Mouse (Mus musculus) embryonic facial prominence, embryonic 11.5 days (tissue): ENCODE results near the gene Dclk1. TPM values are rescaled to one million over a fixed set of nuclear protein-coding genes. Genes with fewer than 3 reads are reported as not detected.
A peak's percentile ranks its signal among the peaks of the same experiment; 100 is the strongest.

Experiments
- ATAC-seq: fragments of 200-750 bp; cut with Nextera tagmentation; replicated peaks from 2 replicates; pipeline ENCODE4 v1.8.0; 2017; ENCODE audit warnings: low read depth; ENCODE audit not compliant: insufficient number of reproducible peaks, low FRiP score, low TSS enrichment
- DNase-seq: peaks from one replicate; pipeline ENCODE4 v3.0.0-alpha.2; 2015; ENCODE audit warnings: low spot score
- H3K27ac ChIP-seq: fragments of 300-500 bp; sonication (generic); replicated peaks from 2 replicates; pipeline ENCODE4 v1.5.1; 2014; ENCODE audit warnings: mild to moderate bottlenecking, low read depth, low read length, control low read depth
- H3K27me3 ChIP-seq: fragments of 300-500 bp; sonication (generic); 2 replicates; pipeline ENCODE4 v1.6.1; 2014; ENCODE audit warnings: mild to moderate bottlenecking, low read length, moderate library complexity, mixed read lengths; ENCODE audit not compliant: control insufficient read depth, insufficient read depth
- H3K36me3 ChIP-seq: fragments of 300-500 bp; sonication (generic); replicated peaks from 2 replicates; pipeline ENCODE4 v1.6.1; 2014; ENCODE audit warnings: low read depth, mild to moderate bottlenecking, low read length, moderate library complexity, mixed read lengths; ENCODE audit not compliant: control insufficient read depth, insufficient read depth
- H3K4me1 ChIP-seq: fragments of 300-500 bp; sonication (generic); 2 replicates; pipeline ENCODE4 v1.6.1; 2014; ENCODE audit warnings: low read length, mixed read lengths; ENCODE audit not compliant: control insufficient read depth, insufficient read depth
- H3K4me2 ChIP-seq: fragments of 300-500 bp; sonication (generic); 2 replicates; pipeline ENCODE4 v1.6.1; 2014; ENCODE audit warnings: low read depth, mild to moderate bottlenecking, control low read depth, low read length, moderate library complexity
- H3K4me3 ChIP-seq: fragments of 300-500 bp; sonication (generic); 2 replicates; pipeline ENCODE4 v1.5.1; 2014; ENCODE audit warnings: low read depth, low read length, control low read depth
- H3K9ac ChIP-seq: fragments of 300-500 bp; sonication (generic); replicated peaks from 2 replicates; pipeline ENCODE4 v1.6.1; 2014; ENCODE audit warnings: mild to moderate bottlenecking, control low read depth, low read length
- H3K9me3 ChIP-seq: fragments of 300-500 bp; sonication (generic); replicated peaks from 2 replicates; pipeline ENCODE4 v1.6.1; 2016; ENCODE audit warnings: mild to moderate bottlenecking, low read length, inconsistent platforms, mixed read lengths; ENCODE audit not compliant: control insufficient read depth
- WGBS: fragments of 180-500 bp; shearing (Covaris S2); extraction: QIAGEN DNeasy Blood & Tissue Kit; methylation state at CpG from one replicate; pipeline ENCODE4 v1.1.7; 2014; 5-methylcytosine and 5-hydroxymethylcytosine counted together
- polyA plus RNA-seq: library from polyadenylated mRNA; unstranded; fragments of >200 nt; fragmentation: Nextera tagmentation; extraction: Ambion mirVana; gene quantifications from 2 replicates; pipeline ENCODE4 v1.2.1, GENCODE M21; 2014

Dclk1 gene
- polyA plus RNA-seq, 1 experiment from 2014 or later, result 32.9 TPM

DNA sequence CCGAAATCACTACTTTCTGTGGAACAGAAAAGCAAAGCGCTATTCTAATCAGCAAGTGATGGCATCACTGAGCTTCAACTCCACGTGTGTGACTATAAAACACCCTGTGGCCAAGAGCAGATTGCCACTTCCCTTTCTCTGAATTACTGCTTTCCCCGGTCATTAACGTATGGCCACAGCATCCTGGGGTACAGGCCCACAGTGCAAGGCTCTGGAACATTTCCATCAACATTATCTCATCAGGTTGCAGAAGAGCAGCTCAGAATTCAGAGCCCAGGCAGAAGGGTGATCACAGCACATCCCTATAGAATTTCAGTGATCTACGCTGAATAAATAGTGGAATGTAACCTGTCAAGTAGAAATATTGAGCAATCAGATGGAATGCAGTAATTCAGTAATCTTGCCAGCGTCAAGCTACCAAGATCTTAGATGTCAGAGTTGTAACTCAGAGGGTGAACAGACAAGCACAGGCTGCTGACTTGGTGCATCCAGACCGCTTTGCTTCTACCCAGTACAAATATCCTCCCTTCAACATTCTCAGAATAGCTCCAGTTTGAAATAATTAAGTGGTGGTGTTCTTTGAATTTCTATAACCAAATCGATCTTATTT is 293.5 kb downstream of the Dclk1 start:
- Histone ChIP-seq H3K27me3 (no peaks in the 10 kb centered on the region), H3K36me3 (no peaks in the 10 kb centered on the region), H3K4me2 (no peak overlapping the region), H3K4me1 (peaks cover 15% of the 10 kb centered on the region), H3K27ac (no peak overlapping the region), H3K9ac (no peak overlapping the region), H3K4me3 (no peak overlapping the region), H3K9me3 (no peaks in the 10 kb centered on the region)
- no peak for DNase-seq
- 74% methylated on average over 9 of the region's 9 CpGs for WGBS
- ATAC-seq, result no peak

DNA sequence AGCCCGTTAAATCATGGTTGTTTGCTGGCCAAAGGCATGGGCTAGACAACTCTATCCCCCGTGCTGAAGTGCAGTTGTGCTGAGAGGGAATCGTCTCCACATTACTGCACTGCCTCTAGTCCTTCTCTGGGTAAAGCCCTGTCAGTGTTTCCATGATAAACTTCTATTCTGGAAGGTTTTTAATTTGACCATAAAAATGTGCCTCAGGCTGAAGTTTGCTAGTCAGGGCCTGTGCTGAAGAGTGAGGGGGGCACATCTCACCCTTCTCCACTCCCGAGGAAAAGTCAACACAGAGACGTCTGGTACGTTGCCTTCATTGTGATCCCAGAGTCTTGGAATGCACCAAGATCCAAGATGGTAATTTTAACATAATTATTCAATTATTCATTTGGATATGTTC is 294.7 kb downstream of the Dclk1 start:
- Histone ChIP-seq H3K4me3 (no peak overlapping the region), H3K4me2 (no peak overlapping the region), H3K27ac (no peak overlapping the region), H3K27me3 (no peaks in the 10 kb centered on the region), H3K9ac (no peak overlapping the region), H3K9me3 (no peaks in the 10 kb centered on the region), H3K4me1 (peaks cover 15% of the 10 kb centered on the region), H3K36me3 (no peaks in the 10 kb centered on the region)
- 0 out of 2 replicates have a peak, but pooled peaks have one; percentile 53 for ATAC-seq
- peak; percentile 52 for DNase-seq
- WGBS, result 34% methylated on average over 6 of the region's 6 CpGs

DNA sequence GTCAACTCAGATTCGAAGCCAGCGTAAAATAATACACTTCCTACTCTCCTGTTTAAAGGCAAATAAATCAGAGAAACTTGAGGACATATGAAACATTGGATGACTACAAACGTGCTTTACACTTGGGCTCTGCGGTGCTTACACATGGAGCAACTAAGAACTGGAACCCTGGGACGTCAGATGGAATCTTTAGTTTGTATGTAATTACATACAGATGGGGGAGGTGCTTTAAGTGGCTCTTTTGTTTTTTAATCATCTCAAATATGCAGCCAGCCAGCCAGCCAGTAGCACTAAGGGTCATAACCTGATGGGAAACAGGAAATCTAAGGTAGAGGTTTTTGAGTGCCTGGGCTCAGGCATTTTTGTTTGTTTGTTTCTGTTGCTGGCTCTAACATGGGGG is 295.6 kb downstream of the Dclk1 start:
- no peak overlapping the region for H3K4me2 ChIP-seq
- no peak overlapping the region for H3K4me3 ChIP-seq
- H3K9me3 ChIP-seq, result no peaks in the 10 kb centered on the region
- H3K27me3 ChIP-seq, result no peaks in the 10 kb centered on the region; the same call in 1 of the 2 replicates
- H3K4me1 ChIP-seq, result peaks cover 15% of the 10 kb centered on the region
- ATAC-seq (no peak), DNase-seq (peak; percentile 62)
- no peak overlapping the region; the same call in 1 of the 2 replicates for H3K27ac ChIP-seq
- WGBS, result 32% methylated on average over 5 of the region's 5 CpGs
- H3K9ac ChIP-seq, result no peak overlapping the region
- no peaks in the 10 kb centered on the region for H3K36me3 ChIP-seq

DNA sequence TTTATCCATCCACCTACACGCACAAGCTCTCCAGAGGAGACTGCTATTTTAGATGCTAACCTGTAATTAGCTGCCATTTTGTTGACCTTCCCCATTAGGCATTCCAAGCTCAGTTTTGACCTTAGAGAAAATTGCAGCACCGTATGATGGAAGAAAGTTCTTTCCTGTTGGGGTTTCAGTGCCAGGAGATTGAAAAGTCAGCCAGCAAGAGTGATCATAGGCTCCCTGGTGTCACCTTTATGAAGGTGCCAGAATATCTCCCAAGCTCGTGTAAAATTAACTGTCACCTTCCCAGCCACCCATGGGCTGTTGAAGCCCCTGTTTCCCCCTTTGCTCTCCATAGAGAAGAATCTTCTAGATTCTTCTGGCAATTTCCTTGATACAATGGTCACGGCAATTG is 297.2 kb downstream of the Dclk1 start:
- Histone ChIP-seq H3K4me2 (no peak overlapping the region), H3K9ac (no peak overlapping the region), H3K36me3 (no peaks in the 10 kb centered on the region), H3K9me3 (no peaks in the 10 kb centered on the region), H3K27ac (no peak overlapping the region), H3K4me3 (no peak overlapping the region), H3K4me1 (peaks cover 15% of the 10 kb centered on the region), H3K27me3 (no peaks in the 10 kb centered on the region; the same call in 1 of the 2 replicates)
- WGBS, result 59% methylated on average over 4 of the region's 4 CpGs
- no peak for DNase-seq
- ATAC-seq, result no peak

DNA sequence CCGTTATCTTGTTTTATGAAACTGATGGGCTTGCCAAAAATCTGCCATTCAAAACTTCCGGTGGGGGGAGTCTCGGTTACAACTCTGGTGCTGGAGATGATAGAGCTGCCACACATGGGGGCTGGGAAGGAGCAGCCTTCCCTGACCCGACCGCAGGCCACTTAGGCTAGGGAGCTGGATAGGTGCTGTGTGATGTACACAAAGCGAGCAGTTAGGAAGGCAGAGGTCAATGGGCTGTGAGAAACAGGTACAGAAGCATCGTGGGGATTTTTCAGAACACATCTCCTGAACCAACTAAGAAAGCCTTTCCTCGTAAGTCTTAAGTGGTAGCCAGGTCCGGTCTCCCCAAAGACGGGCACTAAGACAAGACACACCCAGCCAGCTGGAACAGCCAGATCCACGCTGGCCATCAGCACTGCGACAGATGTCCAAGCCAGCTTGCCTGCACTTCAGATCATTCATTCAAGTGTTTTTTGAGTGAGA is 297.7 kb downstream of the Dclk1 start:
- H3K9me3 ChIP-seq, result no peaks in the 10 kb centered on the region
- H3K4me1 ChIP-seq, result peaks cover 15% of the 10 kb centered on the region
- DNase-seq (no peak), ATAC-seq (no peak; the same call in 1 of the 2 replicates)
- H3K9ac ChIP-seq, result no peak overlapping the region
- no peaks in the 10 kb centered on the region; the same call in 1 of the 2 replicates for H3K27me3 ChIP-seq
- no peak overlapping the region for H3K4me3 ChIP-seq
- WGBS, result 76% methylated on average over 12 of the region's 12 CpGs
- H3K27ac ChIP-seq, result no peak overlapping the region
- H3K36me3 ChIP-seq, result no peaks in the 10 kb centered on the region
- no peak overlapping the region for H3K4me2 ChIP-seq

DNA sequence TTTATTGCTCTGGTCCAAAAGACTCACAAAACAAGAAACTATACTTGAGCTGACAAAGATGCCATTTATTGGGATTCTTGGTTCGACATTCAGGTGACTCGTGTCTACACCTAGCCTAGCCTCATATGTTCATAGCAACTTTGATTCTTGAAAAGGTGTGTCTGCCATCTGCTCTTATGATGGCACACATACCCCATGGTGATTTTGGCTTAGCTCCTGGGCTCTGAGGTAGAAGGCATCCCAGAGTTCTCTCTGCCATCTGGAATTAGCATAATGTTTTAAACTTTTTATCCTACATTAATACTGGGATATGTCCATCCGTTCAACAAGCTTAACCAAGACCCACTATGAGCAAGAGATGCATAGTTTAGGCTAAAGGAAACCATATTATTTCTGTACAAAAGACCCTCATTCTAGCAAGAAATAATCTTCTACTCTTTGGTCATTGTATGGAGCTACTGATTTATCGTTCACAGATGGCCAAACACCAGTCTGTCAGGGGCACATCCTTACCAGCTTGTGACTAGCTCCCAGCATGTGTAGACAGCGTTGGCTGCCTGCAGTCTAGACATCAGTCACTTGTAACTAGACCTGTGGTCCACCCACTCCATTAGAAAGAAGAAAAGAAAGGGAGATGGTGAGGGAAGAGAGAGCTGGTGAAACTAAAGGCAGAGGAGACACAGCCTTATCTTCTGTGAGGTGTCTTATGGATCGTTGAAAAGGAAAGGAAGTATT is 298.4 kb downstream of the Dclk1 start:
- DNase-seq, result no peak
- Histone ChIP-seq H3K4me3 (no peak overlapping the region), H3K27me3 (no peaks in the 10 kb centered on the region; the same call in 1 of the 2 replicates), H3K4me2 (no peak overlapping the region), H3K9me3 (no peaks in the 10 kb centered on the region), H3K4me1 (peaks cover 15% of the 10 kb centered on the region), H3K27ac (no peak overlapping the region), H3K36me3 (no peaks in the 10 kb centered on the region), H3K9ac (no peak overlapping the region)
- ATAC-seq, result no peak
- WGBS, result 93% methylated on average over 6 of the region's 6 CpGs

DNA sequence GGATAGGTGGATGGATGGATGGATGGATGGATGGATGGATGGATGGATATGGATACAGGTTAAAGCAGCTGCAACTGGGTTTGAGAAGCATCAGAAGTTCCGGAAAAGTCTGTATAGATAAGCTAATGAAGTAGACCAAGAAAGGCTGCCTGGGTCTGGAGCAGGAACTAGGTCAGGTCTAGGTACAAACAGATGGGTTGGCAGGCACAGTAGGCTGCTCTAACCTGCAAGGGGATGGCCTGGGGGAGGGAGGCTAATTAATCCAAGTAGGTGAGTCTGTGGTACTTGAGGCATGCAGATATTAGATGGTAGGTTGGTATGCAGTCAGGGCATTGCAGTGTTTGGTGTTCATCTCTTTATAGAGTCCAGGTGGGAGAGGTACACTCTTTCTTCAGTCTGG is 299.6 kb downstream of the Dclk1 start:
- H3K4me2 ChIP-seq, result no peak overlapping the region
- H3K4me3 ChIP-seq, result no peak overlapping the region
- H3K9ac ChIP-seq, result no peak overlapping the region
- peaks cover 12% of the 10 kb centered on the region for H3K4me1 ChIP-seq
- H3K27me3 ChIP-seq, result no peaks in the 10 kb centered on the region; the same call in 1 of the 2 replicates
- 81% methylated on average over 1 of the region's 1 CpGs for WGBS
- no peaks in the 10 kb centered on the region for H3K9me3 ChIP-seq
- no peaks in the 10 kb centered on the region for H3K36me3 ChIP-seq
- ATAC-seq (no peak), DNase-seq (no peak)
- H3K27ac ChIP-seq, result no peak overlapping the region

DNA sequence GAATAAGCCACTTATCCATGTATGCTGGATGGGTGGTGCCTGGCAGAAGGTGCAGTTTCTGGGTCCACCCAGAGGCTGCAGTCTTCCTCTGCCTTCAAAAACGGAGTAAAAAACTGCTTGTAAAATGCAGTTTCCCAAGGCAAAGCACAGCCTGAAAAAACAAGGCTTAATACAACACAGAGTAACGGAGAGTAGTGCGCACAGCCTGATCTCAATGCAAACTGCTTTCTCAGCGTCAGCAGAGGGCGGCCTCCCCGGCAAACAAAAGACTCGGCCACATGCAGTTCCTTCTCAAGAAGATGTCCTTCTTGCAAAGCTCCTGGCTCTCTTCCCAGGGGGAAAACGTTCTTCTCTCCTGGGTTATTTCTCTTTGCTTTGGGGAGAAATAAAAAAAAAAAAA is 300.1 kb downstream of the Dclk1 start:
- H3K9ac ChIP-seq, result 0 out of 2 replicates have a peak overlapping the region, but pooled peaks have one; percentile 28
- WGBS, result 5% methylated on average over 8 of the region's 8 CpGs
- H3K4me1 ChIP-seq, result peaks cover 10% of the 10 kb centered on the region

More for the DNA sequence above, 300.1 kb downstream of the Dclk1 start:
- H3K4me2 ChIP-seq, result no peak overlapping the region
- peak; percentile 69 for DNase-seq
- H3K4me3 ChIP-seq, result no peak overlapping the region
- H3K36me3 ChIP-seq, result no peaks in the 10 kb centered on the region
- no peaks in the 10 kb centered on the region for H3K9me3 ChIP-seq
- no peaks in the 10 kb centered on the region; the same call in 1 of the 2 replicates for H3K27me3 ChIP-seq
- no peak overlapping the region for H3K27ac ChIP-seq
- ATAC-seq, result no peak
